In the genomic region with DNA sequence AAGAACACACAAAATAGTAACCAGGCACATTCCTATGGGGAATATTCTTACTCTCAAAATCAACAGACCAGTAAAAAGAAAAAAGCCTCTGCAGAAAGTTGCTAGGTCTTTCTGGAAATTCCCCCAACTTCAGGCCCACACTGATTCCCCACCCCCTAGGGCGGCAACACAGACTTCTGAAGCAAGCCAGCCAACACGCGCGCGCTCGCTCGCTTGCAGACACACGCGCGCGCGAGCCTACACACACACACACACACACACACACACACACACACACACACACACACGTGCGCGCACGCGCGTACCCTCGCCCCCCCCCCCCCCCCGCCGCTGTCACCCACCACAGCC, we compare ENCODE assay signal across 8 mouse cellular contexts. TPM values are rescaled to one million over a fixed set of nuclear protein-coding genes. Genes with fewer than 3 reads are reported as not detected.
A peak's percentile ranks its signal among the peaks of the same experiment; 100 is the strongest.
DNase-seq lines count a peak whose midpoint lies in the region; ATAC-seq and TF ChIP-seq lines count a peak whose summit lies in the region.

No protein-coding gene starts in this region.

- ATAC-seq in midbrain, embryonic 14.5 days (ENCODE audit: low FRiP score, low TSS enrichment) = peak; percentile 51
- ATAC-seq in stomach, postnatal 0 days (ENCODE audit: low FRiP score, low TSS enrichment) = peak; percentile 21; the same call in 1 of the 2 replicates

- no peaks in the 10 kb centered on the region for H3K36me3 ChIP-seq in midbrain, embryonic 14.5 days (ENCODE audit: control insufficient read depth, insufficient read depth, low read length)
- H3K36me3 ChIP-seq in stomach, postnatal 0 days (ENCODE audit: control insufficient read depth, insufficient read depth, low read length) = no peaks in the 10 kb centered on the region

- DNase-seq in ovary, adult 18-20 months (ENCODE audit: low spot score) = peak; percentile 39
- no peak for DNase-seq in ovary, postnatal 10 days (ENCODE audit: low spot score)
- DNase-seq in embryo, embryonic 11.5 days (ENCODE audit: low read depth, low spot score) = peak; percentile 16
- DNase-seq in heart, adult 8-10 months (ENCODE audit: low spot score) = peak; percentile 41
- peak; percentile 25 for DNase-seq in kidney, adult 18-20 months
- DNase-seq in liver = peak; percentile 68
- peak; percentile 79 for DNase-seq in midbrain, embryonic 14.5 days
- peak; percentile 59 for DNase-seq in stomach, postnatal 0 days (ENCODE audit: low spot score)

- H3K27ac ChIP-seq in midbrain, embryonic 14.5 days (replicated peaks; ENCODE audit: low read depth, low read length) = peak overlapping the region; percentile 72; the same call in 1 of the 2 replicates
- H3K27ac ChIP-seq in stomach, postnatal 0 days (replicated peaks) = peak overlapping the region; percentile 85

- H3K9me3 ChIP-seq in midbrain, embryonic 14.5 days (ENCODE audit: control insufficient read depth, low read length) = no peaks in the 10 kb centered on the region
- no peaks in the 10 kb centered on the region for H3K9me3 ChIP-seq in stomach, postnatal 0 days (ENCODE audit: control insufficient read depth, low read length)

- peak overlapping the region; percentile 51 for H3K4me2 ChIP-seq in midbrain, embryonic 14.5 days (ENCODE audit: low read length)
- H3K4me2 ChIP-seq in stomach, postnatal 0 days (replicated peaks; ENCODE audit: low read depth) = peak overlapping the region; percentile 54

- peak overlapping the region; percentile 45; the same call in 1 of the 2 replicates for H3K9ac ChIP-seq in midbrain, embryonic 14.5 days (replicated peaks; ENCODE audit: low read length)
- H3K9ac ChIP-seq in stomach, postnatal 0 days (ENCODE audit: low read length) = peak overlapping the region; percentile 59

- TF ChIP-seq EP300 in stomach, postnatal 0 days (optimal IDR thresholded peaks at IDR 0.05) = no peak

- TF ChIP-seq CTCF in stomach, postnatal 0 days (IDR thresholded peaks at IDR 0.05; ENCODE audit: low read depth) = no peak

- peak overlapping the region; percentile 48 for H3K4me3 ChIP-seq in midbrain, embryonic 14.5 days (replicated peaks; ENCODE audit: low read depth, low read length)
- peak overlapping the region; percentile 51 for H3K4me3 ChIP-seq in stomach, postnatal 0 days (ENCODE audit: low read depth, low read length)

- H3K4me1 ChIP-seq in midbrain, embryonic 14.5 days (ENCODE audit: control insufficient read depth, insufficient read depth, low read length) = no peaks in the 10 kb centered on the region
- no peaks in the 10 kb centered on the region for H3K4me1 ChIP-seq in stomach, postnatal 0 days (replicated peaks; ENCODE audit: control insufficient read depth, insufficient read depth)

- 18% methylated on average over 10 of the region's 21 CpGs for WGBS in midbrain, embryonic 14.5 days
- 10% methylated on average over 12 of the region's 21 CpGs for WGBS in stomach, postnatal 0 days

- H3K27me3 ChIP-seq in midbrain, embryonic 14.5 days (ENCODE audit: control insufficient read depth, insufficient read depth, low read length) = no peaks in the 10 kb centered on the region
- no peaks in the 10 kb centered on the region for H3K27me3 ChIP-seq in stomach, postnatal 0 days (ENCODE audit: control insufficient read depth, insufficient read depth, low read length)

RNA-seq across cellular contexts. Expression of a gene that starts 0.9 kb away (rescaled TPM):
- total RNA-seq in heart, adult 8-10 months (2022) = 10 to 100 TPM in 1 of 4 experiments, 1 to 10 TPM in 3; 6.8 to 13.3 (median 8.9) TPM
- polyA plus RNA-seq in midbrain, embryonic 14.5 days (2014; fragmentation: Nextera tagmentation; extraction: Ambion mirVana) = 6.4 and 6.9 TPM in 2 replicates
- 3.0 and 3.5 TPM in 2 replicates for polyA plus RNA-seq in stomach, postnatal 0 days (2015; fragmentation: Nextera tagmentation; extraction: Ambion mirVana)
